In genomic region chr16:10843486-10844318, GRCm38 (mm10) we compare ENCODE assay signal across 1 mouse cellular context.
TF ChIP-seq lines count a peak whose summit lies in the region.

No protein-coding gene starts in this region.

TF ChIP-seq in CH12.LX, 34 proteins besides CTCF, POLR2A, EP300 and RAD21 (continued from another document):
- peak; percentile 87 for TF ChIP-seq CHD2 (IDR thresholded peaks at IDR 0.05; ENCODE audit: low read length)
TF ChIP-seq in CH12.LX: peak in this region for 10.
